Mouse (Mus musculus) heart, embryonic 10.5 days (tissue): ENCODE measurements at regions not wholly inside any gene's neighbourhood (a gene's known extent, or its start where the extent isn't known, plus 50 kb on each side); places are given as distances from the start of the nearest gene placed in this dataset.
A peak's percentile ranks its signal among the peaks of the same experiment; 100 is the strongest.
"Not testable (repeated sequence)": the region's sequence is repeated elsewhere in the genome, so short reads cannot be mapped to it uniquely, and the experiment has no call there.

Experiments
- DNase-seq: peaks from one replicate; pipeline ENCODE4 v3.0.0-alpha.2; 2017; ENCODE audit warnings: low spot score
- H3K27ac ChIP-seq: fragments of 300-500 bp; sonication (generic); 2 replicates; pipeline ENCODE4 v1.5.1; 2016; ENCODE audit warnings: mild to moderate bottlenecking
- H3K27me3 ChIP-seq: fragments of 300-500 bp; sonication (generic); 2 replicates; pipeline ENCODE4 v1.6.1; 2016; ENCODE audit warnings: mild to moderate bottlenecking; ENCODE audit not compliant: poor library complexity, insufficient read depth, severe bottlenecking
- H3K36me3 ChIP-seq: fragments of 300-500 bp; sonication (generic); 2 replicates; pipeline ENCODE4 v1.6.1; 2016; ENCODE audit warnings: mild to moderate bottlenecking, moderate library complexity
- H3K4me1 ChIP-seq: fragments of 300-500 bp; sonication (generic); 2 replicates; pipeline ENCODE4 v1.6.1; 2016; ENCODE audit warnings: mild to moderate bottlenecking
- H3K4me3 ChIP-seq: fragments of 300-500 bp; sonication (generic); 2 replicates; pipeline ENCODE4 v1.5.1; 2016; ENCODE audit warnings: mild to moderate bottlenecking, moderate library complexity
- H3K9me3 ChIP-seq: fragments of 300-500 bp; sonication (generic); 2 replicates; pipeline ENCODE4 v1.6.1; 2016; ENCODE audit warnings: mild to moderate bottlenecking, moderate library complexity
- WGBS: fragments of 180-500 bp; shearing (Covaris S2); methylation state at CpG from one replicate; pipeline ENCODE4 v1.1.7; 2016; 5-methylcytosine and 5-hydroxymethylcytosine counted together

- Histone ChIP-seq H3K4me1 (peaks cover 17% of the 10 kb centered on the region), H3K4me3 (no peak overlapping the region), H3K9me3 (no peaks in the 10 kb centered on the region; the same call in 1 of the 2 replicates), H3K36me3 (no peaks in the 10 kb centered on the region), H3K27ac (no peak overlapping the region), H3K27me3 (no peaks in the 10 kb centered on the region)
- 7% methylated on average over 3 of the region's 3 CpGs for WGBS
- DNase-seq, result no peak
Observed at GRCm38 (mm10) chr16:50026100-50026884, 226.0 kb downstream of the Cd47 start.

GRCm38 (mm10) chr16:50027189-50027588, 226.9 kb downstream of the Cd47 start:
- no peak overlapping the region for H3K27ac ChIP-seq
- H3K36me3 ChIP-seq, result no peaks in the 10 kb centered on the region
- H3K4me3 ChIP-seq, result no peak overlapping the region
- H3K9me3 ChIP-seq, result no peaks in the 10 kb centered on the region; the same call in 1 of the 2 replicates
- no peaks in the 10 kb centered on the region for H3K27me3 ChIP-seq
- DNase-seq, result peak; percentile 71
- WGBS, result 6% methylated on average over 2 of the region's 2 CpGs
- H3K4me1 ChIP-seq, result peaks cover 17% of the 10 kb centered on the region

- Histone ChIP-seq H3K4me3 (no peak overlapping the region), H3K36me3 (no peaks in the 10 kb centered on the region), H3K27me3 (no peaks in the 10 kb centered on the region), H3K4me1 (peaks cover 17% of the 10 kb centered on the region), H3K9me3 (no peaks in the 10 kb centered on the region), H3K27ac (no peak overlapping the region)
- no peak for DNase-seq
- 87% methylated on average over 1 of the region's 1 CpGs for WGBS
Observed at GRCm38 (mm10) chr16:50029711-50030110, 229.4 kb downstream of the Cd47 start.

- not testable (repeated sequence) for H3K27ac ChIP-seq, H3K9me3 ChIP-seq, H3K36me3 ChIP-seq, DNase-seq, H3K4me3 ChIP-seq, H3K27me3 ChIP-seq
- H3K4me1 ChIP-seq, result peaks cover 17% of the 10 kb centered on the region
Observed at GRCm38 (mm10) chr16:50030355-50030754, 230.0 kb downstream of the Cd47 start.

- H3K4me1 ChIP-seq, result peaks cover 21% of the 10 kb centered on the region
- no peaks in the 10 kb centered on the region for H3K9me3 ChIP-seq
- no peaks in the 10 kb centered on the region for H3K36me3 ChIP-seq
- 55% methylated on average over 2 of the region's 2 CpGs for WGBS
- H3K4me3 ChIP-seq, result no peak overlapping the region
- no peak overlapping the region for H3K27ac ChIP-seq
- peak; percentile 48 for DNase-seq
- H3K27me3 ChIP-seq, result no peaks in the 10 kb centered on the region
Observed at GRCm38 (mm10) chr16:50030905-50031369, 230.6 kb downstream of the Cd47 start.

- peak; percentile 38 for DNase-seq
- no peaks in the 10 kb centered on the region for H3K27me3 ChIP-seq
- H3K9me3 ChIP-seq, result no peaks in the 10 kb centered on the region
- WGBS, result 79% methylated on average over 2 of the region's 2 CpGs
- H3K4me1 ChIP-seq, result 0 out of 2 replicates have a peak, but pooled peaks cover 4% of the 10 kb centered on the region
- H3K27ac ChIP-seq, result no peak overlapping the region
- no peaks in the 10 kb centered on the region for H3K36me3 ChIP-seq
- H3K4me3 ChIP-seq, result no peak overlapping the region
Observed at GRCm38 (mm10) chr16:50032798-50033197, 232.5 kb downstream of the Cd47 start.

GRCm38 (mm10) chr16:50036296-50036734, 236.0 kb downstream of the Cd47 start:
- Histone ChIP-seq H3K27ac (no peak overlapping the region), H3K27me3 (no peaks in the 10 kb centered on the region), H3K4me1 (0 out of 2 replicates have a peak, but pooled peaks cover 4% of the 10 kb centered on the region), H3K36me3 (no peaks in the 10 kb centered on the region), H3K4me3 (no peak overlapping the region), H3K9me3 (no peaks in the 10 kb centered on the region)
- DNase-seq, result peak; percentile 61
- 59% methylated on average over 5 of the region's 5 CpGs for WGBS

- 79% methylated on average over 1 of the region's 1 CpGs for WGBS
- Histone ChIP-seq H3K27ac (no peak overlapping the region), H3K36me3 (no peaks in the 10 kb centered on the region), H3K4me1 (0 out of 2 replicates have a peak, but pooled peaks cover 4% of the 10 kb centered on the region), H3K27me3 (0 out of 2 replicates have a peak, but pooled peaks cover 5% of the 10 kb centered on the region), H3K9me3 (no peaks in the 10 kb centered on the region), H3K4me3 (no peak overlapping the region)
- no peak for DNase-seq
Observed at GRCm38 (mm10) chr16:50044103-50044502, 243.8 kb downstream of the Cd47 start.

GRCm38 (mm10) chr16:50045552-50046547, 245.5 kb downstream of the Cd47 start:
- Histone ChIP-seq H3K4me3 (peak overlapping the region; percentile 52), H3K27ac (no peak overlapping the region), H3K9me3 (no peaks in the 10 kb centered on the region), H3K27me3 (0 out of 2 replicates have a peak, but pooled peaks cover 5% of the 10 kb centered on the region), H3K36me3 (no peaks in the 10 kb centered on the region), H3K4me1 (0 out of 2 replicates have a peak, but pooled peaks cover 4% of the 10 kb centered on the region)
- 8% methylated on average over 32 of the region's 32 CpGs for WGBS
- DNase-seq, result peak; percentile 84

- Histone ChIP-seq H3K9me3 (no peaks in the 10 kb centered on the region), H3K27ac (no peak overlapping the region), H3K27me3 (no peaks in the 10 kb centered on the region), H3K4me1 (no peaks in the 10 kb centered on the region), H3K4me3 (no peak overlapping the region), H3K36me3 (no peaks in the 10 kb centered on the region)
- DNase-seq, result no peak
- 53% methylated on average over 4 of the region's 4 CpGs for WGBS
Observed at GRCm38 (mm10) chr16:50063540-50063939, 263.2 kb downstream of the Cd47 start.

GRCm38 (mm10) chr16:50065336-50066082, 265.2 kb downstream of the Cd47 start:
- Histone ChIP-seq H3K9me3 (no peaks in the 10 kb centered on the region), H3K4me3 (no peak overlapping the region), H3K27ac (no peak overlapping the region), H3K4me1 (0 out of 2 replicates have a peak, but pooled peaks cover 5% of the 10 kb centered on the region), H3K36me3 (no peaks in the 10 kb centered on the region), H3K27me3 (no peaks in the 10 kb centered on the region)
- no peak for DNase-seq
- WGBS, result 81% methylated on average over 5 of the region's 5 CpGs

GRCm38 (mm10) chr16:50069033-50069432, 268.7 kb downstream of the Cd47 start:
- H3K4me3 ChIP-seq, result no peak overlapping the region
- H3K36me3 ChIP-seq, result no peaks in the 10 kb centered on the region
- no peak for DNase-seq
- no peak overlapping the region for H3K27ac ChIP-seq
- no peaks in the 10 kb centered on the region for H3K9me3 ChIP-seq
- no peaks in the 10 kb centered on the region for H3K27me3 ChIP-seq
- 61% methylated on average over 4 of the region's 4 CpGs for WGBS
- 0 out of 2 replicates have a peak, but pooled peaks cover 5% of the 10 kb centered on the region for H3K4me1 ChIP-seq
